Mouse (Mus musculus): ENCODE measurements around the gene Arhgap31. TPM values are rescaled to one million over a fixed set of nuclear protein-coding genes. Genes with fewer than 3 reads are reported as not detected.

Arhgap31 gene
- polyA plus RNA-seq, 1 experiment from 2014 or later: 10.9 TPM

DNA sequence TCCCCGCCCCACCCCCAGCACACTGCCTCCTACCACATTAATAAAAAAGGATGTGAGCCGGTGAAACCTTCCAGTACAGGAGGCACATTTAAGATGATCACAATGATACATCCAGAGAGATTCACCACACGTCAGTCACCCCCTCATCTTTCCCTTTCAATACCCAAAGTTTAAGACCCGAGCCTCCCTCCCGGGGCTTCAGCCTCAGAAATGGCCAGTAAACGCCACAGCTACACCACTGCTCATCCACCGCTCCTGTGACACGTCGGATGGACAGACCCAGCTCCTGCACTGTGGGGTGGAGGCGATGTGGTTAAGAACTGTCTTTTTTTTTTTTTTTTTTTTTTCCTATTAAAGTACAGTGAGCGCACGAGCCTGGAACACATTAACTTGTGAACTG, 969 bp downstream of the Arhgap31 start:
- no peaks in the 10 kb centered on the region for H3K9me3 ChIP-seq (replicated peaks; ENCODE audit: control insufficient read depth, low read length)
- H3K4me2 ChIP-seq (ENCODE audit: low read depth, low read length): peak overlapping the region; percentile 75
- WGBS: 4% methylated on average over 12 of the region's 12 CpGs
- no peaks in the 10 kb centered on the region for H3K27me3 ChIP-seq (ENCODE audit: control insufficient read depth, insufficient read depth, low read length)
- no peaks in the 10 kb centered on the region for H3K36me3 ChIP-seq (ENCODE audit: control insufficient read depth, insufficient read depth, low read length)
- peak overlapping the region; percentile 65 for H3K4me3 ChIP-seq (replicated peaks; ENCODE audit: low read length)
- H3K4me1 ChIP-seq (ENCODE audit: control insufficient read depth, insufficient read depth, low read length): peaks cover 6% of the 10 kb centered on the region; the same call in 1 of the 2 replicates
- peak overlapping the region; percentile 80 for H3K9ac ChIP-seq (ENCODE audit: low read length)
- H3K27ac ChIP-seq (ENCODE audit: low read length): peak overlapping the region; percentile 94
- no peak for ATAC-seq (ENCODE audit: insufficient read depth, low FRiP score)

DNA sequence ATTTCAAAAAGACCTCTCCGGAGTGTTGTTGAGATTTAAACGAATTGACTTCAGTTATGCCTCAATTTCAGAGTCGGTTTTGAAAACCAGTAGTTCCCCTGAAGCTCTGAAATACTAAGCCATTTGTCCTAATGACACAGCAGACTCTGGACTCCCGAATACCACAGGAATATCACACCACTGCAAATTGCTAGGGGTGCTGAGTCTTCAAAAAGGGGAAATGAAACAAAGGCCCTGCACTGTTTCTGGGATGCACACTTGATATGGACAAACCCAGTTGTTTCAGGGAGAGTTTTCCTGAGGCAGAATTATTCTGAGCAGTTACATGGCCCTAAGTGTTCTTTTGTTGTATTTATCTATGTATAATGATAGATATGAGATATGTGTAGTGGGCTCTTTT, 1.8 kb downstream of the Arhgap31 start:
- Histone ChIP-seq H3K36me3 (ENCODE audit: control insufficient read depth, insufficient read depth, low read length) (no peaks in the 10 kb centered on the region), H3K27me3 (ENCODE audit: control insufficient read depth, insufficient read depth, low read length) (no peaks in the 10 kb centered on the region), H3K27ac (ENCODE audit: low read length) (no peak overlapping the region), H3K9me3 (replicated peaks; ENCODE audit: control insufficient read depth, low read length) (no peaks in the 10 kb centered on the region), H3K9ac (ENCODE audit: low read length) (peak overlapping the region; percentile 38; the same call in 1 of the 2 replicates), H3K4me3 (replicated peaks; ENCODE audit: low read length) (peak overlapping the region; percentile 65), H3K4me1 (ENCODE audit: control insufficient read depth, insufficient read depth, low read length) (peaks cover 6% of the 10 kb centered on the region; the same call in 1 of the 2 replicates), H3K4me2 (ENCODE audit: low read depth, low read length) (peak overlapping the region; percentile 75)
- WGBS: 38% methylated on average over 4 of the region's 4 CpGs
- no peak for ATAC-seq (ENCODE audit: insufficient read depth, low FRiP score)

DNA sequence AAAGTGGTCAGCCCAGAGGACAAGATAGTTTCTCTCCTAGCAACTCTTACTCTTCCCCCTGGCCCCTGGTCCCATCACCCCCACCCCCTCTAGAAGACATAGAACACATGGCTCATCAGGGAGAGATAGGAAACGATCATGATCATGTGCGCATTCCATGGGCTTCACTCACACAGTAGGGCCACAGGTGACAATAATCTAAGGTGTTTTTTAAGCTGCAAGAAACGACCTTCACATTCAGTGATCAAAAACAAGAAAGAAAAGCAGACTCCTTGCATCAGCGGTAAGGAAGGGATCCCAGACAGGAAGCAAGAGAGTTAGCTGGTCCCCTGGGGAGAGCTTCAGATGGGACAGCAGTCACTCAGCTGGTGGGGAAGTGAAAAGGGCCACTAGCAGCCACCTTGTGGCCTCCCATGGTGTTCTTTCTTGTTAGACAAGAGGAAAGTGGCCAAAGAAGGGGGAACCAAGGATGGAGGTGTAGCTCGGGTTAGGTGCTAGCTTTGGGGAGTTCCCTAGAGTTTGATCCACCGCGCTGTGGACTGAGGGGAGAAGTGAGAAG, 4.0 kb downstream of the Arhgap31 start:
- H3K4me2 ChIP-seq (ENCODE audit: low read depth, low read length): no peak overlapping the region
- H3K27ac ChIP-seq (ENCODE audit: low read length): no peak overlapping the region
- no peak overlapping the region for H3K4me3 ChIP-seq (replicated peaks; ENCODE audit: low read length)
- no peaks in the 10 kb centered on the region for H3K9me3 ChIP-seq (replicated peaks; ENCODE audit: control insufficient read depth, low read length)
- H3K36me3 ChIP-seq (ENCODE audit: control insufficient read depth, insufficient read depth, low read length): no peaks in the 10 kb centered on the region
- H3K27me3 ChIP-seq (ENCODE audit: control insufficient read depth, insufficient read depth, low read length): no peaks in the 10 kb centered on the region
- 57% methylated on average over 7 of the region's 7 CpGs for WGBS
- H3K4me1 ChIP-seq (ENCODE audit: control insufficient read depth, insufficient read depth, low read length): peaks cover 5% of the 10 kb centered on the region; the same call in 1 of the 2 replicates
- H3K9ac ChIP-seq (ENCODE audit: low read length): no peak overlapping the region
- no peak for ATAC-seq (ENCODE audit: insufficient read depth, low FRiP score)

DNA sequence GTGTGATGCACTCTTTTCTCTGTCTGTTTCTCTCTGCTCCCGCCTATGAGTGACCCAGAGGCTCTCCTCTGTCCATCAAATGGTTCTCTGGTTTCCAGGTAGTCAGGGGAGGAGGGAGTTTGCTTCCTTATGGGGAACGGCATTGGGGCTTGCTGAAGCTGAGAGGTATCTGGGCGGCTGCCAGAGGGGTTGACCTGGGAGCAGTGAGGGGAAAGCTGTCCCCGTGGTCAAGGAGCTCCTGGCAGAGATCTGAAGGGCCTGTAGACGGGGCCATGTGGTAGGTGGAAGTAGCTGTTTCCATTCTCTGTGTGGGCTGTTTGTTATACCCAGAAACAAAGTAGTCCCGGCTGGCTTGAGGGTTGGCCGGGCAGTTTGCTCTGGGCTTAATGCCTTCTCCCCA, 6.3 kb downstream of the Arhgap31 start:
- no peak overlapping the region for H3K4me3 ChIP-seq (replicated peaks; ENCODE audit: low read length)
- H3K9ac ChIP-seq (ENCODE audit: low read length): no peak overlapping the region
- no peak for ATAC-seq (ENCODE audit: insufficient read depth, low FRiP score)
- H3K27ac ChIP-seq (ENCODE audit: low read length): peak overlapping the region; percentile 73; the same call in 1 of the 2 replicates
- no peaks in the 10 kb centered on the region for H3K27me3 ChIP-seq (ENCODE audit: control insufficient read depth, insufficient read depth, low read length)
- WGBS: 64% methylated on average over 7 of the region's 7 CpGs
- no peaks in the 10 kb centered on the region for H3K36me3 ChIP-seq (ENCODE audit: control insufficient read depth, insufficient read depth, low read length)
- no peak overlapping the region for H3K4me2 ChIP-seq (ENCODE audit: low read depth, low read length)
- H3K4me1 ChIP-seq (ENCODE audit: control insufficient read depth, insufficient read depth, low read length): peaks cover 9% of the 10 kb centered on the region
- no peaks in the 10 kb centered on the region for H3K9me3 ChIP-seq (replicated peaks; ENCODE audit: control insufficient read depth, low read length)

DNA sequence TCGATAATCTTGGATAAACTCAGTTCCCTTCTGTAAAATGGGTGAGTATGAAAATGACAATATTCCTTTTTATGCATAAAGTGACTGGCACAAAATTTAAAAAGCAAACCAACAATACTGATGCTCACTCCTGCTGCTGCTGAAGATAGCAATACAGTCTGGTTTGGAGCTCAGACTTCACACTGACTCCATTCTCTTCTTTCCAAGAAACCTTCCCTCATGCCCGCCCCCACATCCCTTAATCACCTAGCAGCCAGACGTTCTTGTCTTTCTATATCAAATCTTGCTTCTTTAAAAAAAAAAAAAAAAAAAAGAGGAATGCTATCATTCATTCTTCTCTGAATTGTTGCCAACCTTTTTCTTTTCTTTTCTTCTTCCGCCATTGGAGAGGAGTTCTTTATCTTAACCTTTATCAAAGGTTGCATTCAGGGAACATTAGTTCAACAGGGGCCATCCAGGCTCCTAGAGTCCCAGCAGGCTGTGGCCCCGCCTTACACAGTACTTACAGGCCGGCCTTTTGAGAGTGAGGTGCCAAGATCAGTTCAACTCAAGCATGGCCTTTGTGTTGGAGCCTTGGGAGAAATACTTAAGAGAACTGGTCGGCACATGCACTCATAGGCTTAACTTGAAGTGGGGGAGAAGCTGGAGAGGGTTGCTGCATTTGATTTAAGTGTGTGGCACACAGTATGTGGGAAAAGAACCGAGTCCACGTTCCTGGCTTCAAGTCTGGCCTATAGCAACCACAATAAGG, 7.4 kb downstream of the Arhgap31 start:
- H3K4me3 ChIP-seq (replicated peaks; ENCODE audit: low read length): no peak overlapping the region
- ATAC-seq (ENCODE audit: insufficient read depth, low FRiP score): peak; percentile 54; the same call in 1 of the 2 replicates
- peak overlapping the region; percentile 73 for H3K27ac ChIP-seq (ENCODE audit: low read length)

DNA sequence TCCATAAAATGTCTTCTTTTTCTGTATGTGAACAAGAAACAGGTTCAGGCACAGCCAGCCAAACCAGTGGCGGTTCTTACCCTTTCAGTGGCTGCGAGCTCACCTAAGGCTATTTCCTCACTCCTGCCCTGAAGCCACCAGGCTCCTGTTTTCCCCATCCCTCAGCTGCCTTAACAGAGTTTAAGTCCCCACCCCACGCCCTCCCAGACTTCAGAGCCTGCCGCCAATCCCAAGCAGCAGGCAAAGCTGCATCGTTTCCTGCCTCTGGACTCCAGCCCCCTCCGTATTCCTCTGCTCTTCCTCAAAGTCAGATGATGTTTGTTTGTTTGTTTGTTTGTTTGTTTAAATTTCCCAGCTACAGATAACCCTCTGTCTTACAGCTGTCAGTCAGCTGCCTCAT, 9.6 kb downstream of the Arhgap31 start:
- no peak overlapping the region for H3K4me3 ChIP-seq (replicated peaks; ENCODE audit: low read length)
- ATAC-seq (ENCODE audit: insufficient read depth, low FRiP score): no peak
- H3K27me3 ChIP-seq (ENCODE audit: control insufficient read depth, insufficient read depth, low read length): no peaks in the 10 kb centered on the region
- no peaks in the 10 kb centered on the region for H3K9me3 ChIP-seq (replicated peaks; ENCODE audit: control insufficient read depth, low read length)
- no peak overlapping the region for H3K9ac ChIP-seq (ENCODE audit: low read length)
- H3K36me3 ChIP-seq (ENCODE audit: control insufficient read depth, insufficient read depth, low read length): no peaks in the 10 kb centered on the region
- WGBS: 40% methylated on average over 6 of the region's 6 CpGs
- H3K27ac ChIP-seq (ENCODE audit: low read length): 0 out of 2 replicates have a peak overlapping the region, but pooled peaks have one; percentile 0
- H3K4me1 ChIP-seq (ENCODE audit: control insufficient read depth, insufficient read depth, low read length): peaks cover 9% of the 10 kb centered on the region
- no peak overlapping the region for H3K4me2 ChIP-seq (ENCODE audit: low read depth, low read length)

More for the DNA sequence above, 7.4 kb downstream of the Arhgap31 start:
- Histone ChIP-seq H3K4me1 (ENCODE audit: control insufficient read depth, insufficient read depth, low read length) (peaks cover 9% of the 10 kb centered on the region), H3K27me3 (ENCODE audit: control insufficient read depth, insufficient read depth, low read length) (no peaks in the 10 kb centered on the region), H3K9ac (ENCODE audit: low read length) (no peak overlapping the region), H3K4me2 (ENCODE audit: low read depth, low read length) (no peak overlapping the region), H3K36me3 (ENCODE audit: control insufficient read depth, insufficient read depth, low read length) (no peaks in the 10 kb centered on the region), H3K9me3 (replicated peaks; ENCODE audit: control insufficient read depth, low read length) (no peaks in the 10 kb centered on the region)
- WGBS: 64% methylated on average over 9 of the region's 9 CpGs

DNA sequence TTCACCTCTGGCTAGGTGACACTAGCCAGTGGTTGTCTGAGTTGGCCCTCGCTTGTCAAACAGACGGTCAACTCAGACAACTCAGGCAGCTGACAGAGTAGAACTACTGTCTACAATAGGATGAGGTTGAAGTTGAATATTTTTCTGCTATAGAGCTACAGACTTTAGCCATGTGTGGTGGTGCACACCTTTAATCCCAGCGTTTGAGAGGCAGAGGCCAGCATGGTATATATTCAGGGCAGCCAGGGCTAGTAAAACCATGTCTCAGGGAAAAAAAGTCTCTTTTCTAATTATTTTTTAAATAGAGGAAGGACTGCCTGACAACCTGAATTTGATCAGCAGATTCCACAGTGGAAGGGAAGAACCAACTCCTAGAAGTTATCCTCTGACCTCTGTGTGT, 10.8 kb downstream of the Arhgap31 start:
- Histone ChIP-seq H3K4me3 (replicated peaks; ENCODE audit: low read length) (no peak overlapping the region), H3K27me3 (ENCODE audit: control insufficient read depth, insufficient read depth, low read length) (no peaks in the 10 kb centered on the region), H3K4me2 (ENCODE audit: low read depth, low read length) (peak overlapping the region; percentile 33; the same call in 1 of the 2 replicates), H3K36me3 (ENCODE audit: control insufficient read depth, insufficient read depth, low read length) (no peaks in the 10 kb centered on the region), H3K9ac (ENCODE audit: low read length) (no peak overlapping the region), H3K4me1 (ENCODE audit: control insufficient read depth, insufficient read depth, low read length) (peaks cover 9% of the 10 kb centered on the region), H3K27ac (ENCODE audit: low read length) (peak overlapping the region; percentile 57), H3K9me3 (replicated peaks; ENCODE audit: control insufficient read depth, low read length) (no peaks in the 10 kb centered on the region)
- ATAC-seq (ENCODE audit: insufficient read depth, low FRiP score): no peak
- 80% methylated on average over 3 of the region's 3 CpGs for WGBS

DNA sequence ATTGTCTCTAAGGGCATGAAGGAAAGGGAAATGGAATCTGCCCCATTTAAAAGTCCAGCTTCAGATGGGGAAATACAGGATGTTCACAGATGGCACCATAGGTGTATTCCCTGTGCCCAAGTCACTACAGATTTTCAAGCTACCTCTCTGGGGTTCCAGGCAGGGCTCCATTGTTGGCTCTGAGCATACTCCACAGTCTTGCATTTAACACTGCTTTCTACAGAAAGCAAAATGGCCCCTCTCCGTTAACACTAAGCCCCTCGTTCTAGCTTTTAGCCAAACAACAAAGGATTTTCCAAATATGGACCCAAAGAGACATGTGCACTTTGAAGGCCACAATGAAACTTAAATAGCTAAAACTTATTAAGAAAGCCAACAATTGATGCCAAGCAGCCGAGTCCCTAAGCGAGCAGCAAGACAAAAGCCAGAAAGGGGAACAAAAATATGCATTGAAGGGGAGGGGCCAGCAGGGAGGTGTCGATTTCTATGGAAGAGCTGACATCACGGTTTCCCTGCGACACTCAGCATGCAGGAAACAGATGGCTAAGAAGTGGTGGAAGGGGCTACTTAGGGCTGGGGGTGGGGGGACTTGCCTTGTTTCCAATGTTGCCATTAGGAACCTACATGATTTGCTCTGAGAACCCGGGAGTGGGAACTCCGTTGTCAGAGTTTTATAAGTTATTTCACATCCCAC, 11.4 kb downstream of the Arhgap31 start:
- no peaks in the 10 kb centered on the region for H3K27me3 ChIP-seq (ENCODE audit: control insufficient read depth, insufficient read depth, low read length)
- H3K4me2 ChIP-seq (ENCODE audit: low read depth, low read length): peak overlapping the region; percentile 33
- H3K4me3 ChIP-seq (replicated peaks; ENCODE audit: low read length): no peak overlapping the region
- H3K9me3 ChIP-seq (replicated peaks; ENCODE audit: control insufficient read depth, low read length): no peaks in the 10 kb centered on the region
- ATAC-seq (ENCODE audit: insufficient read depth, low FRiP score): peak; percentile 39; the same call in 1 of the 2 replicates
- 30% methylated on average over 9 of the region's 9 CpGs for WGBS
- peak overlapping the region; percentile 1; the same call in 1 of the 2 replicates for H3K9ac ChIP-seq (ENCODE audit: low read length)
- H3K27ac ChIP-seq (ENCODE audit: low read length): peak overlapping the region; percentile 58
- H3K36me3 ChIP-seq (ENCODE audit: control insufficient read depth, insufficient read depth, low read length): no peaks in the 10 kb centered on the region
- peaks cover 9% of the 10 kb centered on the region for H3K4me1 ChIP-seq (ENCODE audit: control insufficient read depth, insufficient read depth, low read length)
